Mouse (Mus musculus): Measurements from ENCODE around the gene Vsnl1.

DNA sequence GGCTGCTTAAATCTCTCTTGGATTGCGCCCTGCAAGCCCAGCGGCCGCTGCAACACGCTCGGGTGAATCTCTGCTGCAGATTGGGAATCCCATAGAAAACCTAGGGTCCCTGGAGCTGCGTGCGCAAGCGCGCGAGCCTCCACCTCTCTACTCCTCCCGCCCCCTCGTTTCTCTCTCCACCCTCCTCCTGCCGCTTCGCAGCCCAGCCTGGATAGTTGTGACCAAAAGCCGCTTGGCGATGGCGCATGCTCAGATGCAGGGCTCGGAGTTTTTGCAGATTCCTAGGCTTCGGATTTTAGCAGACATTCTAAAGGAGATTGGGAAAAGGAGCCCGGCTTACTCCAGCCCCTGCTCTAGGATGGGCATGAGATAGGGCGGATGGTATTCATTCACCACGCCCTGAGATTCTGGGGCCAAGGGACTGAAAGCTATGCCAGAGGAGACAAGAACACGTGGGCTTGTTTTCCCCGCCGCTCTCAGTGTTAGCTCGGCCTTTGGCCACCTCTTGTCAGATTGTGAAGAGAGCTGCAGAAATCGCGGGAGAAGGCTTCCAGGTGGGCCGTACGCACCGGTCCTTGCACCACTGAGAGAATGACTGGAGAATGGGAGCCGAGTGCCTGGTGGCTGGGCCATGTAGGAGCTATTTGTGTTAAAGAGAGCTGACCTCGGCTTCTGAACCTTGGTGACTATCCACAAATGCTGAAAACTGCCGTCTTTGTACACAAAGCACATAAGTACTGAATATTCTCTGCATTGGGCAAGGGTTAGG lies at the start of gene Vsnl1:
- TF ChIP-seq CTCF (IDR thresholded peaks at IDR 0.05) (no peak), EP300 (IDR thresholded peaks at IDR 0.05; ENCODE audit: insufficient read depth, low read depth, low read length) (no peak)

Measured in heart, adult 2 months (tissue).